Mouse (Mus musculus): ENCODE measurements at regions not wholly inside any gene's neighbourhood (a gene's known extent, or its start where the extent isn't known, plus 50 kb on each side); places are given as distances from the start of the nearest gene placed in this dataset.

GRCm38 (mm10) chr3:52537362-52537911, 269.3 kb downstream of the Foxo1 start:
- TF ChIP-seq CTCF (IDR thresholded peaks at IDR 0.05; ENCODE audit: low read depth, low read length) (no peak), POLR2A (IDR thresholded peaks at IDR 0.05; ENCODE audit: extremely low read depth, insufficient read depth, low read length) (no peak)
